Mouse (Mus musculus) right cerebral cortex, postnatal 25 days (tissue): ENCODE measurements around the gene Plgrkt.
A peak's percentile ranks its signal among the peaks of the same experiment; 100 is the strongest.

ENCODE experiments used
- DNase-seq: peaks from one replicate; pipeline ENCODE4 v3.0.0; 2022

Gene Plgrkt

DNA sequence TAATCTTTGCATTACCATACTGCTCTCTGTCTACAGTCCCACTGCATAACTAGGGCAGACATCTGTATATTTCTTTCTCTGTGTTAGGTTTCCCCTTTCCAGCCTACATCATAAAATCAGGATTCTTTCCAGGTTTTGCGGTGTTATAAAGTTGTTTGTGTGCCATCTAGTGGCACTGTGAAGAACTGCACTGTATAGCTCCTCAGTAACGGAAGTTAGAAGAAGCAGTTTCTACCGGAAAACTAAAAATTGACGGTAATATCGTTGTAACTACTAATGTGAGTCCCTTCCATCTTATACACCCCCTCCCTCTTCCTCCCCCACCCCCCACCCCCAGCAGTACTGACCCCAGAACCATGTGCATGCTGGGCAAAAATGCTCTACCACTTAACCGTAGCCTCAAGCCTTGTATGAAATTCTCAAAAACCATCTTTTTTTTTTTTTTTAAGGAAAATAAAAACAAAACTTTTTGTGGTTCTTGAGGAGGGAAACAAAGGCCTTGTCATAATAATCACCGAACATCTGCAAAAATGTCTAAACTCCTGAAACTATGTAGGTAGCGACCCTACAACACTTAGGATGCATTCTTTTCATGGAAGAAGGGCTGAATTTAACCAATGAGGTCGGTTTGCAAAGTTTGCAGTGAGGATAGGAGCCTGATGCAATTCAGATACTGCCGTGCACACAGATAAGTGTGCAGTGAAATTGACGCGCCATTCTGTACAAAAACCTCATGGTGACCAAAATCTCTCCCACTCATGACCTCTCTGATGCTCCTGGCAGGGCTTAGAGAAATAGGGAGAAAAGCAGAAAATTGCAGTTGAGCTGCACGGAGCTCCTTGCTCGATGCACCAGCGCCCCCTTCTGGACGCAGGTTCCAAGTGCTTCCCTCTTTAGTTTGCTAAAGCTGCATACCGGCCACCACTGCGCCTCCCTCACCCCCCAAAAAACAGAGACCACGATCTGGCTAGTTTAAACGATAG, 12.0 kb downstream of the Plgrkt start:
- peak; percentile 81 for DNase-seq

DNA sequence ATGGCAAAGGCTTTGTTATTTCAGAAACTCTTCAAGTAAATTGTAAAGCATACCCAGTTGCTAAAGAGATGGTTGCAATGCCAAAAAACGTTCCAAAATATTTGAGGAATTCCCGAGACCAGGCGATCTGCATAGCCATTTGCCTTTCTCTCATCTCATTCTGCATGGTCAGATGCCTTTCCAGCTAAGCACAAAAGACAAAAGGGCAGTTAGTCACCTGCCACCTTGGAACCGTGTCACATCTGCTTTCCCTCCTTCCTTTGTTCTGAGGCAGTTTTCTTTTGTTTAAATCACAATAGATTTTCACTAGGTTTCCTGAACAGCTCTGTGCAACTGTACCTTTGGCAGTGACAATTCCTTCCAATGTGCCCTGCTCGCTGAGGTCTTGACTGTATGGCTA, 16.2 kb downstream of the Plgrkt start:
- DNase-seq, result no peak

DNA sequence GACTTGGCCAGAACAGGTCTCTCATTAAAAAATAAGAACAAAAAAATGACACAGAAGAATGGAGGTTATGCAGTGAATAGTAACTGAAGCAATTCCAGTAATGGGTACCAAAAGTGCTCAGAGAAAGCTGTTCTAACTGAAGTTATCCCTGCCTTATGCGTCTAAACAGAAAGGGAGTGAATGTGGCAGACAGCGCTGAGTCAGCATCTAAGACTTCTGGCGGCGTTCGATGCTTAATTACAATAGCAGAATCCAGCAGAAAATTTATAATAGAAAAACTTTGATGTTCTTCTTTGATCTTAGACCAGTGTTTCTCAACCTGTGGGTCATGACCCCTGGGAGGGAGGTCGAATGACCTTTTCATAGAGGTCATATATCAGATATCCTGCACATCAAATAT, 21.6 kb downstream of the Plgrkt start:
- no peak for DNase-seq

DNA sequence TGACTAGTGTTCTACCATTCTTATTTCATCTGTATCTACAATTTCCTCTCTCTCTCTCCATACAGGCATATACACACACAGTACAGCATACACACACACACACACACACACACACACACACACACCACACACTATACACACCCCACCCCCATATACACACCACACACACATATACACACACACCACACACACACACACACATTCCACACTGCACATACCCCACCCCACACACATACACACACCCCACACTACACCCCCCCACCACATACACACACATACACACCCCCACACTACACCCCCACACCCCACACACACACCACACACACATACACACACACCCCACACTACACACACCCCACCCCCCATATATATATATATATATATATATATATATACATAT, 22.3 kb downstream of the Plgrkt start:
- DNase-seq, result no peak

DNA sequence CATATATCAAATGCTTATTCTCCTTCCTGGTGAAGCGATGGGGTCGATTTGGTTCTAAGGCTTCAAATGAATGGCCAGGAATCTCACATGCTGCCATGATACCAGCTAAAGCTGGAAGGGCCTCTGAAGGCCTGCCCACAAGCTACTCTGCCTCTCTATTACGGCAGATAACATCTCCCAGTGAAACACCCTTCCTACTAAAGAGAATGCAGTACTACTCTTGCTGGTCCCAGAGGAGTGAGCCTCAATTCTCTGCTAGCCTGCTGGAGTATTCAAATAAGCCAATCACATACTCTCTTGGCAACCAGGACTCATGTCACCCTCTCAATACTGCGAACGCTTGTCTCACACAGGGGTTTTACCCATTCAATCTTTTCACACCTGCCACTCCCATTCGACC, 24.9 kb downstream of the Plgrkt start:
- DNase-seq, result no peak

DNA sequence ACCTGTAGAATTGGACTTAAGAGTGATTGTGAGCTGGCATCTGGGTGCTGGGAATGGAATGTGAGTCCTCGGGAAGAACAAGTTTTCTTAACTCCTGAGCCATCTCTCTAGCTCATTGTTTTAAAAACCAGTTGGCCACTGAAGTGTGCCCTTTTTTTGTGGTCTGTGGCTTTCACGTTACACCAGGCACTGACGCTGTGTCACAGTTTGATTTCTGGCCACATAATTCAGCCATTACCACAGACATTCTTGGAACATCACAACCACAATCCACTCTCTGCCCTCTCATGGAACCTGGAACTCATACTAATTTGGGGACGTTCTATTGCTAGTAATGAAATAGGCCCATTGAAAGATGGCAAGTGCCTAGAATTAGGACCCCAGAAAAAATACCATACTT, 26.2 kb downstream of the Plgrkt start:
- no peak for DNase-seq

DNA sequence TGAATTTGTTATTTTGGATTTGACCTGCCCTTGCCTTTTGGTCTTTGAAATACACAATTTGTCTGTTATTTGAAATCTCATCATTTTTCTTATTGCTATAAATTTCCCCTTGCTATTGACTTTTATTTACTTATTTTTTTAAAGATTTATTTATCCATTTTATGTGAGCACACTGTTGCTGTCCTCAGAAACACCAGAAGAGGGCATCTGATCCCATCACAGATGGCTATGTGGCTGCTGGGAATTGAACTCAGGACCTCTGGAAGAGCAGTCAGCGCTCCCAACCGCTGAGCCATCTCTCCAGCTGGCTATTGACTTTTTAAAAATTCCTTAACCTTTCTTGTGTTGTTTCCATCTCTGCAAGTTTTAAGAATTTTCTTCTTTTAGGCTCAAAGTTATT, 30.6 kb downstream of the Plgrkt start:
- no peak for DNase-seq

DNA sequence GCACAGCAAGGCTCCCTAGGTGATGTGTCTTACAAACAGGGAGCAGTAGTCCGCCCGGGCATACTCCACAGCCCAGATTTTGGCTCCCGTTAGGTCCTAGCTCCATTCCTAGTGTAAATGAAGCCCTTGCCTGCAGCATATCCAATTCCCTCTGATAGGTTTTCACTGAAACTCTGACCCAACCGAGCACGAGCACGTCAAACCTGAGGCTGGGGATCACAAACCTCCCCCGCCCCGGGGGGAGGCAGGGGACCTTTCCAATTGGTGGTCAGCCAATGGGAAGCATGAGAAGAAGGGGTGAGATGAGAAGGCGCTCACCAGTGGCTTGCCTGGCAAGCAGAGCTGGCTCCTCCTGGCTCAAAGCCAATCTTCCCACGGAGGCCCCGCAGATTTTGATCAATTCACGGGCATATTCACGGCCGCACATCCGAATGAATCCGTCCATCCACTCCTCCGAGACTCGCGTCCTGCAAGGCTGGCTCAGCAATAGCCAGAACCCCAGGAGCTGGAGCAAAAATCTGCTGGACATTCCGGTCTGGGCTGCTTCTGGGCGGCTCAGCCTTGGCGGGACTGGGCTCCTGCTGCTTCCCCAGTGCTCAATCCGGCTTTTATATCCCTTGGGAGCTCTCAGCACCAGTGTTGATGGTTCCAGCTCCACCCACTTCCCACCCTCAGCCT, 33.0 kb downstream of the Plgrkt start, which contains the start of gene Rln1:
Gene Rln1 (minus strand): TSS at position 603 of the 678 bp plus-strand sequence.
- DNase-seq, result peak; percentile 33

DNA sequence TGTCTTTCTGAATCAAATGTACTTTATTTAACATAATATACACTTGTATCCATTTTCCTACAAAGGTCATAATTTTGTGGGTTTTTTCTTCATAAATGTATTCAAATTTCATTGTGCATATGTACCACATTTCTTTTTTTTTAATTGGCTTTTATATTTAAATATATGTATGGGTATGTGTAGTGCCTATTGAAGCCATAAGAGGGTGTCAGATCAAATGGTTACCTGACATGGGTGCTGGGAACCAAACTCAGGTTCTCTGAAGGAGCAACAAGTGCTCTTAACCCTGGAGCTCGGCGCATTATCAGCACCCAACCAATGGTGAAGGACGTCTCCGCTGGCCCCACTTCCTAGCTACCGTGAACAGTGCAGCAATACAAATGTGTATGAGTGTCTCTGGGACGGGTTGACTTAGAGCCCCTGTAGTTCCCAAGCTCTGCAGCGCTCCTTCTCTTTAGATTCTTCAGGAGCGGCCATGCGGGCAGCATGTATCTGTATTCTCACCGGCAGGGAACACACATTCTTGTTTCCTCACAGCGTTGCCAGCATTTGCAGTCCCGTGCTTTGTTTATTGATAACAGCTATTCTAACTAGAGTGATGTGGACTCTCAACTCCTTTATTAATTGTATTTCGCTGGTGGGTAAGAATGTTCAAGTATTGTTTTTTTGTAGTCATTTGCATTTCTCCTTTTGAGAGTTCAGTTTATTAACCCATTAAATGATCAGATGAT, 40.2 kb downstream of the Plgrkt start:
- no peak for DNase-seq

DNA sequence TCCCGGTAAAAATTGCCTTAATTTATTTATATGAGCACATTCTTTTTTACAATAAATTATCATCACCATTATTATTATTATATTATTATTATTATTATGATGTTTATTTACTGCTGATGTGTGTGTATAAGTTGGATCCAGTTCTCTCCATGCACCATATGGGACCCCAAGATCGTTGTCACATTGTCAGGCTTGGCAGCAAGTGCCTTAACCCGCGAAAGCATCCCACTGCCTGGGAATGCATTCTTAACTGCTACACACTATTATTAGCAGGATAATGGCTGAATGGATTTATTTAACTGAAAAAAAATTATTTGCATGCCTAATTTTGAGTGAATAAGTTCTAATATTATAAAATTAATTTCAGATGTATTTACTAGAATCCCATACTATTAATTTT, 40.8 kb downstream of the Plgrkt start:
- DNase-seq, result no peak

DNA sequence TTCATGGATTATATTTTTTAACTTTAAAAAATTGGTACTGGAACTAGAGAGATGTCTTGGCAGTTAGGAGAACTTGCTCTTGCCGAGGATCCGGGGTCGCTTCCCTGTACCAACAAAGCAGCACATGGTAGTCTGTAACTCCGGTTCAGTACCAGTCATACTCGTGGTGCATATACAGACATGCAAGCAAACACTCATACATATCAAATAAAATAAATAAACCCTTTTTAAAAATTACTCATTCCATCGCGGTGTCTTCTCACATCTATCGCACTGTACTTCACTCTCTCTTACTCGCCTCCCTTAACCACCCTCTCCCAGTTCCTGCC, 41.4 kb downstream of the Plgrkt start:
- DNase-seq, result no peak

DNA sequence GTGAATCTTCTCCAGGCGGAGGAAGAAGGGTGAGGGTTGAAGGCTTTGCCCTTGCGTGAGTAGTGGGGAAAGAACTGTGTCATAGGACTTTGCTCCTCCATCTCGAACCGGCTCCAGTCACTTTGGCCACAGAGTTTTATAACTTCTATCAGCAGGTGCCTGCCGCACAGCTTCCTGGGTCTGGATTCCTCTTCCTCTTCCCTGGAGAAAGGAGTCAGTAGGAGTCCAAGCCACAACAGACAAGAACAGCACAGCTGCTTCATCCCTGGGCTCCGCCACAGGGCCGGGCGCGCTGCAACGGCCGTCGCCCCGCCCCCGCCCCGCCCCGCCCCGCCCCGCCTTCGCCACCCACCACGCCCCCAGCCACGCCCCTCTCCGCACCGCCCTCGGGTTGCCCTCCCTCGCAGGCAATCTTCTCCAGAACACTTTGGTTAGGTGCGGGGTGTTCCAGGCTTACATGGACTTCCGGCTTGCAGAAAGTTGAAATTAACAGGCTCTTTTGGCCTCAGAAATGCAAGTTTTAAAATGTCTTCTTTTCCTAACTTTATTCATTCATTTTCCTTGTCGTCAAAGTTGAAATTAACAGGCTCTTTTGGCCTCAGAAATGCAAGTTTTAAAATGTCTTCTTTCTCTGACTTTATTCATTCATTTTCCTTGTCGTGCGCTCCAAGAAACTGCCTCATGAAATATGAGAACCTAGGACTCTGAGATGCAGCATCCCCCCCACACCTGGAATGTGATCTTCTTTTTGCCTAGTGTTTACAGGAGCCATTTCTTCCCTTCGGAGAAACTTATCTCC, 41.9 kb downstream of the Plgrkt start, which contains the start of gene Insl6:
Gene Insl6 (minus strand): TSS at position 304 of the 799 bp plus-strand sequence.
- DNase-seq, result peak; percentile 10

DNA sequence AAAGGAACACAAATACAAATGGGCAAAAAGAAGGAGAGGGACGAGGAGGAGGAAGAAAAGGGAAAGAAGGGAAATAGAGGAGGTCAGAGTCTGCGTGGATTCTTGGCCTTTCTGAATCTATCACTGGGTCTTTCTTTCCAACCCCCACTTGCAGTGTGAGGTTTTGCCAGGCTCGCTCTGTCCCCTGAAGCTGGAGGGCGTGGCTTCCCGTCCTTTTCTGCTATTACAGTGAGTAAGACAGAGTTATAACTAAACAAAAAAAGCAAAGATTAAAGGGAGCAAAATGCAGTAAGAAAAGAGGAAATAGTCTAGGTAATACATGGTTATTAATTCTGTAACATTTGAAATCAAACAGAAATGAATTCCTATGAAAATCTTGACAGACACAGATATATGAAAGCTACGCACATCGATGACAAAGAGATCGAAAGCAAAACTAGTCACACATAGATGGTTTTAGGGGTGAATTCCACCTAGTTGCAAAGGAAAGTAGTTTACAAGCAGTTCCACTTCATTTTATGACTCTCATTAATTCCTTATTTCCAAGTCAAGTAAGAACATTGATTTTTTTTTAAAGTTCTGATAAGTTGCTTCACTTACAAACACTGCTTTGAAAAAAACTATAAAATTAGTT, 43.7 kb downstream of the Plgrkt start:
- no peak for DNase-seq

DNA sequence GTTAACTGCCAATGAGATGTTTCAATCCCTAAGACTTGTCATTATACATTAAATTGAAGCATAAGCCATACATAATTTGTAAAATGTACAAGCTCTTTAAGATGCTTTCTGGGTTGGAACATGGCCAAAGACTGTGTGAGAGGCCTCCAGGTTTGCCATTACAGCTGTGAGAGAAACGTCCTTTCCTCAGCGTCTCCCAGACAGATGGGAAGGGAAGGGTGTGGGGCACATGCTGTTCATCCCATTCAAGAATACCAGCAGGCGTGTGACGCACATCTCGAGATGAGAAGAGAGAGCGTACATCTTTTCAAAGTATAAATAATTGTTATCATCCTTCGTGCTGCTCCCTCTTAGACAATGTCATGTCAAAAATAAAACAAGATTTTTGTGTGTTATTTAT, 54.5 kb downstream of the Plgrkt start:
- DNase-seq, result no peak

DNA sequence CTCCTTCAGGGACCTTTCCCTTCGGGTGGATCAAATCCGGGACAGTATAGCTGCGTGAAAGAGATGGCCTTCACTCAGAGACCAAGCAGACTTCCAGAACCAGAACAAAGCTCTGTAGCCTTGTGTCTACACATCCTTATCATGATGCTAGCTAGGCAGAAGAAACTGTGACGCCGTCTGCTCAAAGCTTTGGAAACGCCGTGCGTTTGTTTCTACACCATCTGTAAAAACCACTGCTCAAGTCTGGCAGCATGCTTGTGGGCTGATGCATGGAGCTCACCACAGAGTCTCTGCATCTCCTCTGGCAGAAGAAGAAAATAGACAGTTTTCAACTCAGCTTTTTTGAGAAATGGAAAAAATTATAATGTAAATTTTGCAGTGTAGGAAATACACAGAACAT, 55.4 kb downstream of the Plgrkt start:
- peak; percentile 35 for DNase-seq

DNA sequence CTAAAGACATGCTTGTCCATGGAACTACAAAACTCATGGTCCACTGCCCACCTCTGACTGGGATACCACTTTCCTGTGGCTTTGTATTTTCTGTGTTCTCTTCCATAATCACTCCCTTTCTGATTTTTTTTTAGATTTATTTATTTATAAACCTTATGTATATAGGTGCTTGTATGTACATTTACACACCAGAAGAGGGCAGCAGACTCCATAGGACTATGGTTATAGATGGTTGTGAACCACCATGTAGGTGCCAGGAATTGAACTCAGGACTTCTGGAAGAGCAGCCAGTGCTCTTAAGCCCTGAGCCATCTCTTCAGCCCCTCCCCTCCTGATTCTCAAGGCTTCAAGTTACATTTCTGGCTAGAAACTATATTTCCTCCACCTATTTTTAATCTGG, 58.4 kb downstream of the Plgrkt start:
- no peak for DNase-seq

DNA sequence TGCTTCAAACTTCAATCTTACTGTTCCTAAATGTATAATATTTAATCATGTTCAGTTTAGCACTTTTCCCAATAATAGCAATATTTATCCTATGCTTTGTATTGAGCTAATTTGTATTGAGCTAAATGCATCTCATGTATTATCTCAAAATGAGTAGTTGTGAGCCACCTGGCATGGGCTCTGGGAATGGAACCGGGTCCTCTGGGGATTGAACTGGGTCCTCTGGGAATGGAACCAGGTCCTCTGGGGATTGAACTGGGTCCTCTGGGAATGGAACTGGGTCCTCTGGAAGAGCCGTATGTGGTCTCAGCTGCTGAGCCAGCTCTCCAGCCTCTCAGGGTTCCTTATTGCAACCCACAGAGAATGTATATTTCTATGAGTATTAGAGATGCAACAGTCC, 65.1 kb downstream of the Plgrkt start:
- DNase-seq, result no peak

DNA sequence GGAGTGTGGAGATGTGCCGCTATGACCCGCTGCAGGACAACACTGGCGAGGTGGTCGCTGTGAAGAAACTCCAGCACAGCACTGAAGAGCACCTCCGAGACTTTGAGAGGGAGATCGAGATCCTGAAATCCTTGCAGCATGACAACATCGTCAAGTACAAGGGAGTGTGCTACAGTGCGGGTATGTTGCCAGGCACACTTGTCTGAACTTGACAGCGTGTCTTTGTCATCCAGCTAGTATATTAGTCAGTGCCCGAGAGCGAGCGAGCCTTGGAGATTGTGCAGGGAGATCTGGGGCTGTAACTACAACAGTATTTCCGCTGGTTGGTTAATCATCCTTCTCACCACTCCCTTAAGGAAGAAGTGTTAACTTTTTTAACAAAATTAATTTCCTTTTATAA, 66.3 kb downstream of the Plgrkt start:
- DNase-seq, result no peak
